Mouse (Mus musculus) cortical plate, adult 2 months (tissue): ENCODE results near the gene Rnf38.

ENCODE experiments used
- CTCF ChIP-seq: fragments of 200-500 bp; IDR thresholded peaks from 2 replicates; pipeline ENCODE4 v1.5.1; 2011; ENCODE audit warnings: mild to moderate bottlenecking, control low read depth, low read length; ENCODE audit not compliant: insufficient read depth; ENCODE audit errors: extremely low read depth
- POLR2A ChIP-seq: fragments of 200-500 bp; IDR thresholded peaks from 2 replicates; pipeline ENCODE4 v1.6.1; 2011; ENCODE audit warnings: mild to moderate bottlenecking, low read length, control low read depth; ENCODE audit not compliant: insufficient read depth; ENCODE audit errors: extremely low read depth

GRCm38 (mm10) chr4:44078358-44078933 lies 155.1 kb downstream of the Rnf38 start:
- TF ChIP-seq POLR2A: no peak
- TF ChIP-seq CTCF: no peak
